Mouse (Mus musculus) heart, postnatal 14 days (tissue): ENCODE data around the gene Gm3371. TPM values are rescaled to one million over a fixed set of nuclear protein-coding genes. Genes with fewer than 3 reads are reported as not detected.
"Not testable (repeated sequence)": the region's sequence is repeated elsewhere in the genome, so short reads cannot be mapped to it uniquely, and the experiment has no call there.

Experiments
- DNase-seq, 2 experiments: peaks; one replicate each; pipeline ENCODE4 v3.0.0; 2021 to 2022
- intact Hi-C: fragments of 180-260 bp; cut with DNase I; formaldehyde crosslinking; loops from one replicate; pipeline ENCODE4 v1.15.1; 2025
- long read RNA-seq, 2 experiments: library from polyadenylated mRNA; stranded (forward); transcript quantifications; one replicate each; pipeline ENCODE4 v2.0.0; 2021
- total RNA-seq, 2 experiments: library from RNA; stranded (reverse); gene quantifications; 2 replicates each; pipeline ENCODE4 v1.2.3; 2021

Gene Gm3371
- not detected for total RNA-seq
- long read RNA-seq, experiment 1: 0 reads
- long read RNA-seq, experiment 2: 0 reads

- intact Hi-C loops: not testable (repeated sequence)
Observed at GRCm38 (mm10) chr14:44410588-44410987, at the start of gene Gm3371. Gene Gm3371, minus strand, starts transcription at chr14:44410688.

GRCm38 (mm10) chr14:44433335-44433734 is 22.8 kb upstream of the Gm3371 start, which contains the start of gene Gm8232:
Gene Gm8232, plus strand, starts transcription at chr14:44433635.
- intact Hi-C loops, DNase-seq: not testable (repeated sequence)

More at GRCm38 (mm10) chr14:44410588-44410987, at the start of gene Gm3371:
- DNase-seq: not testable (repeated sequence)

GRCm38 (mm10) chr14:44384233-44384632 is 26.3 kb downstream of the Gm3371 start:
- intact Hi-C loops, DNase-seq: not testable (repeated sequence)

GRCm38 (mm10) chr14:44365057-44365456 is 45.4 kb downstream of the Gm3371 start, which contains the start of gene Gm8229:
Gene Gm8229, plus strand, starts transcription at chr14:44365357.
- DNase-seq, intact Hi-C loops: not testable (repeated sequence)

- intact Hi-C loops, DNase-seq: not testable (repeated sequence)
Observed at GRCm38 (mm10) chr14:44362301-44362700, 48.2 kb downstream of the Gm3371 start.

- DNase-seq, intact Hi-C loops: not testable (repeated sequence)
Observed at GRCm38 (mm10) chr14:44361416-44361815, 49.1 kb downstream of the Gm3371 start.

Other genes with a start within 250 kb of the Gm3371 start
- not detected for gene Gm8212, start 213.0 kb downstream of the Gm3371 start, total RNA-seq
- not detected for gene 4930503E14Rik, start 197.4 kb downstream of the Gm3371 start, total RNA-seq
- not detected for gene Gm8220, start 125.1 kb downstream of the Gm3371 start, total RNA-seq
- gene Gm5930, start 72.1 kb downstream of the Gm3371 start, total RNA-seq: not detected
- gene Gm8229, start 45.3 kb downstream of the Gm3371 start, total RNA-seq: not detected
- gene Gm8232, start 22.9 kb upstream of the Gm3371 start, total RNA-seq: not detected
- gene BC061237, start 81.8 kb upstream of the Gm3371 start, total RNA-seq: not detected
- gene Gm17093, start 107.6 kb upstream of the Gm3371 start, total RNA-seq: not detected
- not detected for gene Gm8247, start 172.5 kb upstream of the Gm3371 start, total RNA-seq
- gene Gm5624, start 217.2 kb upstream of the Gm3371 start, total RNA-seq: not detected